Mouse (Mus musculus): ENCODE results near the gene Adgre5. TPM values are rescaled to one million over a fixed set of nuclear protein-coding genes. Genes with fewer than 3 reads are reported as not detected.

Adgre5 gene
- total and polyA plus RNA-seq, 2 experiments from 2014 or later, result 35.8 to 46.4 TPM

DNA sequence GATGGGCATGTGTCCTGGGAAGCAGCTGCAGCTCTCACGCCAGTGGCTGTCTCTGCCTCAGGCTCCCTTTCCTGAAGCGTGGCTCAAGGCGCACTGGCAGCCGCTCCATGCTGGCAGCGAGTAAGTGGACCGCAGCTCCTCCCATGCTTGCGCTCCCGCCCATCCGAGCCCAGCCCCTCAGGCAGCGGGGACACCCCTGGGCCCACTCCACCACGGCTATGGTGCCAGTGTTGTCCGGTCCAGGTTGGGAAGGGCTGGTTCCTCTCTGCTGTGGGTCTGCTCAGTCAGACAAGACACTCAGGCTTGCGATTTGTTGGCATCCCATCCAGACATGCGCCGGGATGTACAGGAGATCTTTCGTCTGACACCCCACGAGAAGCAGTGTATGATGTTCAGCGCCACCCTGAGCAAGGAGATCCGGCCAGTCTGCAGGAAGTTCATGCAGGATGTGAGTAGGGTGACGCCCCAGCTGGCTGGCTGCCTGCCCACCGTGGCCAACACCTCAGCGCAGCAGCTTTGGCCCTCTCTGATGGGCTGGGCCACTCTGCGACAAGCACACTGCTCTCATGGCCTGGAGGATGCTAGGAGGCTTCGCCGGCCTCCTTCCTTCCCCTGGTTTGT lies 19.6 kb downstream of the Adgre5 start:
- H3K4me2 ChIP-seq (ENCODE audit: low read depth, low read length), result no peak overlapping the region
- TF ChIP-seq CTCF (IDR thresholded peaks at IDR 0.05; ENCODE audit: low read depth), result no peak
- 0 out of 2 replicates have a peak, but pooled peaks have one; percentile 41 for TF ChIP-seq EP300 (IDR thresholded peaks at IDR 0.05; ENCODE audit: low read depth)
- peaks cover 13% of the 10 kb centered on the region for H3K4me1 ChIP-seq (ENCODE audit: control insufficient read depth, insufficient read depth)
- peaks cover 70% of the 10 kb centered on the region for H3K36me3 ChIP-seq (replicated peaks; ENCODE audit: control insufficient read depth, insufficient read depth, low read length)
- H3K9ac ChIP-seq (replicated peaks; ENCODE audit: low read depth, low read length), result no peak overlapping the region
- H3K4me3 ChIP-seq (ENCODE audit: low read depth, low read length), result no peak overlapping the region
- DNase-seq (ENCODE audit: low spot score) (no peak), ATAC-seq (ENCODE audit: insufficient read depth, low read depth) (peak; percentile 75)
- 70% methylated on average over 25 of the region's 25 CpGs for WGBS
- no peaks in the 10 kb centered on the region for H3K9me3 ChIP-seq (replicated peaks; ENCODE audit: control insufficient read depth, low read length)
- H3K27ac ChIP-seq (ENCODE audit: low read depth), result peak overlapping the region; percentile 34; the same call in 1 of the 2 replicates
- no peaks in the 10 kb centered on the region for H3K27me3 ChIP-seq (ENCODE audit: control insufficient read depth, insufficient read depth, low read length)

DNA sequence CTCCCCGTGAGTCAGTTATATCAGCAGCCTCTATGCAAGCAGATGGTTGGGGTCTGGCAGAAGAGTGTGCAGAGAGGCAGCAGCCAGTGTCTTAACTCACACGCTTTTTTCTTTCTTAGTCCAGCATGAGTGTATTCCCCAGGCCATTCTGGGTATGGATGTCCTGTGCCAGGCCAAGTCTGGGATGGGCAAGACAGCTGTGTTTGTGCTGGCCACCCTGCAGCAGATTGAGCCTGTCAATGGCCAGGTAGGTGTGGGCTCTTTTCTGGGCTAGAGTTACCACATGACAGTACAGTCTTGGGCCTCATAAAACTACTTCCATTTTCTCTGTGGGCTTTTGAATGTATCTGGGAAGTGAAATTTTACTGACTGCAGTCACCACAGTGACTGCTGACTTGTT lies 21.4 kb downstream of the Adgre5 start:
- H3K4me1 ChIP-seq (ENCODE audit: control insufficient read depth, insufficient read depth), result peaks cover 20% of the 10 kb centered on the region
- H3K27me3 ChIP-seq (ENCODE audit: control insufficient read depth, insufficient read depth, low read length), result no peaks in the 10 kb centered on the region
- TF ChIP-seq CTCF (IDR thresholded peaks at IDR 0.05; ENCODE audit: low read depth) (no peak), EP300 (IDR thresholded peaks at IDR 0.05; ENCODE audit: low read depth) (no peak)
- ATAC-seq (ENCODE audit: insufficient read depth, low read depth) (no peak), DNase-seq (ENCODE audit: low spot score) (no peak)
- no peaks in the 10 kb centered on the region for H3K9me3 ChIP-seq (replicated peaks; ENCODE audit: control insufficient read depth, low read length)
- H3K27ac ChIP-seq (ENCODE audit: low read depth), result no peak overlapping the region
- 76% methylated on average over 2 of the region's 2 CpGs for WGBS
- H3K4me2 ChIP-seq (ENCODE audit: low read depth, low read length), result no peak overlapping the region
- H3K4me3 ChIP-seq (ENCODE audit: low read depth, low read length), result no peak overlapping the region
- no peak overlapping the region for H3K9ac ChIP-seq (replicated peaks; ENCODE audit: low read depth, low read length)
- H3K36me3 ChIP-seq (replicated peaks; ENCODE audit: control insufficient read depth, insufficient read depth, low read length), result peaks cover 57% of the 10 kb centered on the region

DNA sequence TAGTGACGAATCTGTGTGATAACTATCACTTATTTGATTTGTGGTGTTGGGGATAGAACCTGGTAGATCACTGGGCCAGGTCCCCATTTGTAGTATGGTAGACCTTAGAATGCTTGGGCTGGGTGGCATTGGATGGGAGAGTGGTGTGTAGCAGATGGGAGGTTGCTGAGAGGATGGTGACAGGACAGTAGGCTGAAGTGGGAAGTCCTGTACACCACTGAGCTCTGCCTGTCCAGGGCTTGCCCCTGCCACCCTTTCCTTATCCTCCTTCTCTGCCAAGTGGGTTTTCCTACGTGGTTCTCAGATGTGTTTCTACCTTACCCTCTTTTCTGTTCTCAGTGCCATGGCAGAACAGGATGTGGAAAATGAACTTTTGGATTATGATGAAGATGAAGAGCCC lies 22.1 kb downstream of the Adgre5 start:
- TF ChIP-seq CTCF (IDR thresholded peaks at IDR 0.05; ENCODE audit: low read depth) (no peak), EP300 (IDR thresholded peaks at IDR 0.05; ENCODE audit: low read depth) (no peak)
- ATAC-seq (ENCODE audit: insufficient read depth, low read depth) (no peak), DNase-seq (ENCODE audit: low spot score) (no peak)
- Histone ChIP-seq H3K4me3 (ENCODE audit: low read depth, low read length) (no peak overlapping the region), H3K9me3 (replicated peaks; ENCODE audit: control insufficient read depth, low read length) (no peaks in the 10 kb centered on the region), H3K27ac (ENCODE audit: low read depth) (no peak overlapping the region), H3K4me2 (ENCODE audit: low read depth, low read length) (no peak overlapping the region), H3K27me3 (ENCODE audit: control insufficient read depth, insufficient read depth, low read length) (no peaks in the 10 kb centered on the region), H3K36me3 (replicated peaks; ENCODE audit: control insufficient read depth, insufficient read depth, low read length) (peaks cover 50% of the 10 kb centered on the region), H3K9ac (replicated peaks; ENCODE audit: low read depth, low read length) (no peak overlapping the region), H3K4me1 (ENCODE audit: control insufficient read depth, insufficient read depth) (peaks cover 20% of the 10 kb centered on the region)
- 73% methylated on average over 2 of the region's 2 CpGs for WGBS

DNA sequence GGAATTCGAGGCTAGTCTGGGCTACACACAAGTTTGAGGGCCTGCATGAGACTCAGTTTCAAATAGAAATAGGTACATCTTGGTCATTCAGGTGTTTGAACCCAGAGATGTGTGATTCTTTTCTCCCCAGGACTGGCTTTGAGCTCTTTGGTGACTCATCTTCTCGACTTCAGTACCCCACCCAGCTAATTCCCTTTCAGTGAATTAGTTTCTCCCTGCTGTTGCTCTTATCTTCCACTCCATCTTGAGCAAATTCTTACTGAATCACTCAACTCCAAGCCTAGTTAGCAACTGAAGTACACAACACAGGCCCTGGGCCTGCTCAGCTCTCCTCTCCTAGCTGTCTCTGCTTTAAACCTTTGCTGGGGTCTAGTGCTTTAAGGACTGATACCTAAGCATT lies 24.6 kb downstream of the Adgre5 start:
- H3K4me3 ChIP-seq (ENCODE audit: low read depth, low read length), result peak overlapping the region; percentile 93; the same call in 1 of the 2 replicates

DNA sequence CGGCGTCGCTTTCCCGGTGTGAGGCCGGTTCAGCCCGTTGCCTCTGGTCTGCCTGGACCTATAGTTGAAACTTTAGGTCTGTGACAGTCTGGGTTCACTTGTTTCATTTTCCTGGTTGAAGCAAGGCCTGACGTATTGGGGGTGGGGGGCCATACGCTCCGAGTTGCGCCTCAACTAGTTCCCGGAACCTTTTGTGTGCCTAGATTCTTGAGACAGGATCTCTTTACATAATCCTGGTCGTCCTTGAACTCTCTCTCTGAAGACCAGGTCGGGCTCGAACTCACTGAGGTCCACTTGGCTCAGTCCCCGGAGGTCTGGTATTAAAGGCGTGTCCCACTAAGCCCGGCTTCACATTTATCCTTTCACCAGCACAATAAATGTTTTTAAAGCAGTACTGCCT lies 25.4 kb downstream of the Adgre5 start:
- Histone ChIP-seq H3K4me2 (ENCODE audit: low read depth, low read length) (peak overlapping the region; percentile 80), H3K27me3 (ENCODE audit: control insufficient read depth, insufficient read depth, low read length) (no peaks in the 10 kb centered on the region), H3K9ac (replicated peaks; ENCODE audit: low read depth, low read length) (peak overlapping the region; percentile 82), H3K4me3 (ENCODE audit: low read depth, low read length) (peak overlapping the region; percentile 93), H3K36me3 (replicated peaks; ENCODE audit: control insufficient read depth, insufficient read depth, low read length) (peaks cover 17% of the 10 kb centered on the region), H3K27ac (ENCODE audit: low read depth) (peak overlapping the region; percentile 93), H3K9me3 (replicated peaks; ENCODE audit: control insufficient read depth, low read length) (no peaks in the 10 kb centered on the region), H3K4me1 (ENCODE audit: control insufficient read depth, insufficient read depth) (peaks cover 20% of the 10 kb centered on the region)
- TF ChIP-seq EP300 (IDR thresholded peaks at IDR 0.05; ENCODE audit: low read depth) (no peak), CTCF (IDR thresholded peaks at IDR 0.05; ENCODE audit: low read depth) (no peak)
- no peak for DNase-seq (ENCODE audit: low spot score)
- WGBS, result under 1% methylated on average over 17 of the region's 17 CpGs
- no peak for ATAC-seq (ENCODE audit: insufficient read depth, low read depth)

More for the DNA sequence above, 24.6 kb downstream of the Adgre5 start:
- TF ChIP-seq EP300 (IDR thresholded peaks at IDR 0.05; ENCODE audit: low read depth), result no peak
- TF ChIP-seq CTCF (IDR thresholded peaks at IDR 0.05; ENCODE audit: low read depth), result no peak
- 48% methylated on average over 2 of the region's 2 CpGs for WGBS
- Histone ChIP-seq H3K36me3 (replicated peaks; ENCODE audit: control insufficient read depth, insufficient read depth, low read length) (peaks cover 25% of the 10 kb centered on the region), H3K4me2 (ENCODE audit: low read depth, low read length) (peak overlapping the region; percentile 80), H3K9ac (replicated peaks; ENCODE audit: low read depth, low read length) (0 out of 2 replicates have a peak overlapping the region, but pooled peaks have one; percentile 82), H3K27me3 (ENCODE audit: control insufficient read depth, insufficient read depth, low read length) (no peaks in the 10 kb centered on the region), H3K4me1 (ENCODE audit: control insufficient read depth, insufficient read depth) (peaks cover 20% of the 10 kb centered on the region), H3K9me3 (replicated peaks; ENCODE audit: control insufficient read depth, low read length) (no peaks in the 10 kb centered on the region), H3K27ac (ENCODE audit: low read depth) (no peak overlapping the region)
- ATAC-seq (ENCODE audit: insufficient read depth, low read depth), result no peak
- DNase-seq (ENCODE audit: low spot score), result no peak

Measured in heart, postnatal 0 days (tissue).